Comparison of ENCODE assay signal across 13 mouse cellular contexts in genomic region chr1:134066554-134066953, GRCm38 (mm10). TPM values are rescaled to one million over a fixed set of nuclear protein-coding genes. Genes with fewer than 3 reads are reported as not detected.
DNase-seq lines count a peak whose midpoint lies in the region; ATAC-seq and TF ChIP-seq lines count a peak whose summit lies in the region.
"Had no signal": no experiment of that assay in that cellular context is flagged by ENCODE, and none has a peak within 500 bp of the region (broad histone marks: within the 10 kb centered on the region; RNA-seq: fewer than 3 reads in every experiment).

No protein-coding gene starts in this region.

- no peaks in the 10 kb centered on the region for H3K27me3 ChIP-seq in heart, embryonic 10.5 days (ENCODE audit: insufficient read depth, poor library complexity, severe bottlenecking)
- H3K27me3 ChIP-seq in midbrain, embryonic 13.5 days, result no peaks in the 10 kb centered on the region
- no peaks in the 10 kb centered on the region for H3K27me3 ChIP-seq in midbrain, postnatal 0 days (ENCODE audit: insufficient read depth, low read length)
- no peaks in the 10 kb centered on the region for H3K27me3 ChIP-seq in hindbrain, embryonic 13.5 days
- H3K27me3 ChIP-seq in splenic B cell, adult 2 months (ENCODE audit: control insufficient read depth, insufficient read depth, low read length, poor library complexity, severe bottlenecking), result no peaks in the 10 kb centered on the region
- H3K27me3 ChIP-seq: neural tube, embryonic 12.5 days had no signal

- peak overlapping the region; percentile 64; the same call in 1 of the 2 replicates for H3K27ac ChIP-seq in heart, embryonic 10.5 days
- peak overlapping the region; percentile 52 for H3K27ac ChIP-seq in midbrain, embryonic 13.5 days
- no peak overlapping the region for H3K27ac ChIP-seq in midbrain, postnatal 0 days (ENCODE audit: low read depth, low read length)
- peak overlapping the region; percentile 58 for H3K27ac ChIP-seq in hindbrain, embryonic 13.5 days
- H3K27ac ChIP-seq: neural tube, embryonic 12.5 days had no signal

- no peak for ATAC-seq in midbrain, embryonic 13.5 days
- ATAC-seq in midbrain, postnatal 0 days (ENCODE audit: low FRiP score), result no peak
- no peak for ATAC-seq in hindbrain, embryonic 13.5 days (ENCODE audit: low FRiP score)
- ATAC-seq in granulocyte monocyte progenitor cell, adult 5-6 weeks (replicated peaks; ENCODE audit: poor library complexity, severe bottlenecking), result no peak

- no peak for TF ChIP-seq CTCF in midbrain, postnatal 0 days (IDR thresholded peaks at IDR 0.05)

- 71% methylated on average over 3 of the region's 3 CpGs for WGBS in heart, embryonic 10.5 days
- 61% methylated on average over 3 of the region's 3 CpGs for WGBS in midbrain, embryonic 13.5 days
- WGBS in midbrain, postnatal 0 days, result 49% methylated on average over 3 of the region's 3 CpGs
- WGBS in hindbrain, embryonic 13.5 days, result 58% methylated on average over 3 of the region's 3 CpGs

- H3K36me3 ChIP-seq in heart, embryonic 10.5 days, result no peaks in the 10 kb centered on the region
- no peaks in the 10 kb centered on the region for H3K36me3 ChIP-seq in midbrain, embryonic 13.5 days
- H3K36me3 ChIP-seq in midbrain, postnatal 0 days (ENCODE audit: insufficient read depth, low read length), result no peaks in the 10 kb centered on the region
- no peaks in the 10 kb centered on the region for H3K36me3 ChIP-seq in hindbrain, embryonic 13.5 days
- H3K36me3 ChIP-seq in splenic B cell, adult 2 months (ENCODE audit: control insufficient read depth, insufficient read depth, low read length, poor library complexity, severe bottlenecking), result no peaks in the 10 kb centered on the region
- H3K36me3 ChIP-seq: neural tube, embryonic 12.5 days had no signal

- H3K4me2 ChIP-seq in midbrain, embryonic 13.5 days (replicated peaks), result 0 out of 2 replicates have a peak overlapping the region, but pooled peaks have one; percentile 14
- H3K4me2 ChIP-seq in midbrain, postnatal 0 days (ENCODE audit: low read depth, low read length, poor library complexity, severe bottlenecking), result no peak overlapping the region
- H3K4me2 ChIP-seq in hindbrain, embryonic 13.5 days, result no peak overlapping the region
- H3K4me2 ChIP-seq: neural tube, embryonic 12.5 days had no signal

- no peak overlapping the region for H3K9ac ChIP-seq in midbrain, embryonic 13.5 days (replicated peaks)
- H3K9ac ChIP-seq in midbrain, postnatal 0 days (replicated peaks; ENCODE audit: low read length, poor library complexity, severe bottlenecking), result no peak overlapping the region
- no peak overlapping the region for H3K9ac ChIP-seq in hindbrain, embryonic 13.5 days

- H3K4me3 ChIP-seq in heart, embryonic 10.5 days, result no peak overlapping the region
- no peak overlapping the region for H3K4me3 ChIP-seq in midbrain, embryonic 13.5 days (replicated peaks)
- no peak overlapping the region for H3K4me3 ChIP-seq in midbrain, postnatal 0 days (ENCODE audit: low read depth, low read length)
- H3K4me3 ChIP-seq in hindbrain, embryonic 13.5 days, result no peak overlapping the region
- H3K4me3 ChIP-seq: neural tube, embryonic 12.5 days had no signal

- no peak for DNase-seq in heart, embryonic 10.5 days (ENCODE audit: low spot score)
- no peak for DNase-seq in heart, adult 9 months (ENCODE audit: low spot score in 2 of 2)
- no peak for DNase-seq in midbrain, postnatal 0 days (ENCODE audit: low spot score)
- DNase-seq in splenic B cell, adult 2 months (ENCODE audit: low read depth, low spot score), result peak; percentile 34
- no peak for DNase-seq in urinary bladder, postnatal 25 days (ENCODE audit: low spot score)
- DNase-seq: adrenal gland, postnatal 25 days; layer of hippocampus, postnatal 36 days had no signal

- H3K9me3 ChIP-seq in heart, embryonic 10.5 days, result no peaks in the 10 kb centered on the region
- H3K9me3 ChIP-seq in midbrain, embryonic 13.5 days, result no peaks in the 10 kb centered on the region
- no peaks in the 10 kb centered on the region for H3K9me3 ChIP-seq in midbrain, postnatal 0 days (ENCODE audit: low read length)
- H3K9me3 ChIP-seq in hindbrain, embryonic 13.5 days, result no peaks in the 10 kb centered on the region
- H3K9me3 ChIP-seq: neural tube, embryonic 12.5 days had no signal

- peaks cover 80% of the 10 kb centered on the region for H3K4me1 ChIP-seq in heart, embryonic 10.5 days
- peaks cover 85% of the 10 kb centered on the region for H3K4me1 ChIP-seq in midbrain, embryonic 13.5 days (replicated peaks)
- H3K4me1 ChIP-seq in midbrain, postnatal 0 days (ENCODE audit: insufficient read depth, low read length), result peaks cover 30% of the 10 kb centered on the region
- H3K4me1 ChIP-seq in hindbrain, embryonic 13.5 days (replicated peaks), result peaks cover 82% of the 10 kb centered on the region

RNA-seq across cellular contexts. Expression of gene Btg2, which starts 12.4 kb away (rescaled TPM):
- polyA plus RNA-seq in heart, embryonic 10.5 days (2016; fragmentation: Nextera tagmentation; extraction: Ambion mirVana), result 26.1 and 34.2 TPM in 2 replicates
- polyA plus RNA-seq in midbrain, embryonic 13.5 days (2015; fragmentation: Nextera tagmentation; extraction: Ambion mirVana), result 109 and 110 TPM in 2 replicates
- total RNA-seq in midbrain, postnatal 0 days (2014; rRNA removed), result 12.0 and 19.8 TPM in 2 replicates
- 8.9 and 9.9 TPM in 2 replicates for polyA plus RNA-seq in midbrain, postnatal 0 days (2015; fragmentation: Nextera tagmentation; extraction: Ambion mirVana)
- 57.4 and 63.4 TPM in 2 replicates for polyA plus RNA-seq in hindbrain, embryonic 13.5 days (2015; fragmentation: Nextera tagmentation; extraction: Ambion mirVana)
- 7.2 and 13.5 TPM in 2 replicates for total RNA-seq in granulocyte monocyte progenitor cell, adult 5-6 weeks (2014; fragmentation: Nextera tagmentation)
- 31.3 and 33.7 TPM in 2 replicates for total RNA-seq in granulocyte monocyte progenitor cell, adult 5-6 weeks (2017)

RNA-seq across cellular contexts. Expression of gene Fmod, which starts 29.5 kb away (rescaled TPM):
- 9.5 and 11.2 TPM in 2 replicates for polyA plus RNA-seq in heart, embryonic 10.5 days (2016; fragmentation: Nextera tagmentation; extraction: Ambion mirVana)
- 5.5 and 5.7 TPM in 2 replicates for polyA plus RNA-seq in midbrain, embryonic 13.5 days (2015; fragmentation: Nextera tagmentation; extraction: Ambion mirVana)
- 17.0 and 17.1 TPM in 2 replicates for total RNA-seq in midbrain, postnatal 0 days (2014; rRNA removed)
- polyA plus RNA-seq in midbrain, postnatal 0 days (2015; fragmentation: Nextera tagmentation; extraction: Ambion mirVana), result 24.8 and 26.3 TPM in 2 replicates
- 7.3 and 7.6 TPM in 2 replicates for polyA plus RNA-seq in hindbrain, embryonic 13.5 days (2015; fragmentation: Nextera tagmentation; extraction: Ambion mirVana)
- not detected in 2 replicates for total RNA-seq in granulocyte monocyte progenitor cell, adult 5-6 weeks (2014; fragmentation: Nextera tagmentation)
- not detected in 2 replicates for total RNA-seq in granulocyte monocyte progenitor cell, adult 5-6 weeks (2017)

RNA-seq across cellular contexts. Expression of gene Chit1, which starts 44.5 kb away (rescaled TPM):
- polyA plus RNA-seq in heart, embryonic 10.5 days (2016; fragmentation: Nextera tagmentation; extraction: Ambion mirVana), result 1.1 and 2.0 TPM in 2 replicates
- 0.09 and 0.27 TPM in 2 replicates for polyA plus RNA-seq in midbrain, embryonic 13.5 days (2015; fragmentation: Nextera tagmentation; extraction: Ambion mirVana)
- 0.24 and 0.99 TPM in 2 replicates for total RNA-seq in midbrain, postnatal 0 days (2014; rRNA removed)
- 0.21 and 0.48 TPM in 2 replicates for polyA plus RNA-seq in midbrain, postnatal 0 days (2015; fragmentation: Nextera tagmentation; extraction: Ambion mirVana)
- polyA plus RNA-seq in hindbrain, embryonic 13.5 days (2015; fragmentation: Nextera tagmentation; extraction: Ambion mirVana), result 0.30 and 0.35 TPM in 2 replicates
- total RNA-seq in granulocyte monocyte progenitor cell, adult 5-6 weeks (2014; fragmentation: Nextera tagmentation), result 0.62 and 1.7 TPM in 2 replicates
- 0.22 and 0.82 TPM in 2 replicates for total RNA-seq in granulocyte monocyte progenitor cell, adult 5-6 weeks (2017)
- total RNA-seq: adrenal gland, postnatal 25 days; heart, adult 18-20 months; layer of hippocampus, postnatal 36 days had no signal
- polyA plus RNA-seq: urinary bladder, adult 2 months had no signal
